Mouse (Mus musculus) left cerebral cortex, postnatal 25 days (tissue): Measurements from ENCODE around the gene Sult2b1. TPM values are rescaled to one million over a fixed set of nuclear protein-coding genes. Genes with fewer than 3 reads are reported as not detected.

Experiments
- DNase-seq, 2 experiments: peaks; one replicate each; pipeline ENCODE4 v3.0.0; 2022; ENCODE audit warnings: low spot score in 2 of 2, mixed read lengths in 1 of 2
- intact Hi-C: fragments of 180-260 bp; cut with DNase I; formaldehyde crosslinking; loops from one replicate; pipeline ENCODE4 v1.15.1; 2025
- total RNA-seq, 2 experiments: library from RNA; stranded (reverse); gene quantifications; 2 replicates each; pipeline ENCODE4 v1.2.3; 2021

Gene Sult2b1
- total RNA-seq, 2 experiments from 2014 or later = 8.6 to 12.4 TPM

- intact Hi-C loops = loop anchor here (1.0 to 5.0 kb wide), 4 partner anchors 62 to 270 kb away; partner anchors contain the start of gene Kdelr1
- peak; percentile 84 to 91 for DNase-seq
Measured at GRCm38 (mm10) chr7:45739162-45739763, 45.2 kb downstream of the Sult2b1 start.

DNA sequence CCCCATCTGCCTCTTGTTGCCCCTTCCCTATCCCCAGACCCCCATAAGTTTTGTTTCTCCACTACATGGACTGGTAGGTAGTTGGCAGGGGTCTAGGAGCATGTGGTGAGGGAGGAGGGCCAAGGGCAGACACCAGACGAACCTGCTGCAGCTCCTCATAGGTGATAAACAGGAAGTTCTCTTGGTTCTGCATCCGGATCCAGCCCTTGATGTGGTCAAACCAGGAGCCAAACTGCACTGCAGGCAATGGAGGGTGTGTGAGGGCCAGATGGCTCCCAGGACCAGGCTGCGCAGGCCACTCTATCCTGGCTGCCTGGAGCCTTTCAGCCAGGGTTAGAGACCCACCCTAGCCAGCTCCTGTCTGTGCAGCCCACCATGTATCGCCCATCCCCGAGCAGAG is 51.0 kb downstream of the Sult2b1 start:
- DNase-seq = no peak
- intact Hi-C loops = no loop called here

GRCm38 (mm10) chr7:45730727-45731431 is 53.6 kb downstream of the Sult2b1 start:
- intact Hi-C loops = no loop called here
- no peak for DNase-seq

DNA sequence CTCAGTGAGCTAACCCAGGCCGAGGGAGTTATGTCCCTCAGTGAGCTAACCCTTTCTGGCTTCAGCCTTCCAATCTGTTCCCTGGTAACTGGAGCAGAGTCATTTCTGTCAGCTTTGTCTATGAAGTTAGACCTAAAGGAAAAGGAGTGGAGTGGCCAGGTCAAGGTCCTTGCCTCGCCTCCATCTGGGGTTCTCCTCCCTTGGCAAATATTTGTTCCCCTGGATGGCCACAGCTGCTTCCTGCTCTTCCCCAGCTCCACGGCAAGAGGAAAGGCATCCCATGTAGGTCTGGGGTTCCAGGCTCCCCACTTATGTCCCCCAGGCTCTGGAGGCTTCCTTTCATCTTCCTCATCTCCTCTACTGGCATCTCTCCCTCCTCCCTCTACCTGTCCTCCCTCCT is 56.8 kb downstream of the Sult2b1 start:
- DNase-seq = no peak
- intact Hi-C loops = no loop called here

DNA sequence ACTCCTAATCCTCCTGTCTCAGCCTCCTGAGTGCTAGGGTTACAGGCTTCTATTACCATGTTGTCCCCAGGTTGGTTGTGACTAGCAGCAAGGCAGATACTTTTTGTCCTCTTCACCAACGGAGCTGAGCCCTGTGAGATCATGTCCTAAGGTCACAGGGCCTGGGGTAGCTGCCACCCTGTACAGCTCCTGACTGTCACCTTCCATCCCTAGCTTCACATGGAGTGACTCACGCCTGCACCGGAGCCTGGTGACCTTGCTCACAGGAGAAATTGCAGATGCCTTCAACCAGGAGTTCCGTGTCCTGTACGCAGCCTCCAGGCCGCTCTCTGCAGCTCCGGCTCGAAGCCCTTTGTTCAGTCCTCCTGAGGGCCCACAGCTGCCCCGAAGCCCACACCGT is 58.0 kb downstream of the Sult2b1 start:
- no peak for DNase-seq
- intact Hi-C loops = no loop called here

- DNase-seq = no peak
- intact Hi-C loops = no loop called here
Measured at GRCm38 (mm10) chr7:45725713-45726112, 58.8 kb downstream of the Sult2b1 start, which contains the start of gene Spaca4. TSS of gene Spaca4 (minus strand) at chr7:45725813.

DNA sequence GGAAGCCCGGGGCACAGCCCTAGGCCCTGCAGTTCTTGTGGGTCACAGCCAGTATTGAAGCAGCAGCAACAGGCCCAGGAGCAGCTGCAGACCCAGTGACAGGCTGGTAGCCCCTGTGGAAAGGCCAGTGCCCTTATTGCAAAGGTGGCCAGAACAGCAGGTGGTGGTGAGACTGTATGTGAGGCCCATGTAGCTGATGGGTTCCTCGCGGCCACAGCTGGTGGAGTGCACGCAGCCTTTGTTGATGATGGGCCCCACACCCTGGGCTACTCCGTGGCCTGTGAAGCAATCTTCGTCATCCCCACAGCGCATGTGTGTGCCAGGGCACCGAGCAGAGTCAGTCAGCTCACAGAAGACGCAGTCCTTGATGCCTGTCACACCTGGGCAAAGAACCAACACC is 59.3 kb downstream of the Sult2b1 start:
- no peak for DNase-seq
- intact Hi-C loops = no loop called here

DNA sequence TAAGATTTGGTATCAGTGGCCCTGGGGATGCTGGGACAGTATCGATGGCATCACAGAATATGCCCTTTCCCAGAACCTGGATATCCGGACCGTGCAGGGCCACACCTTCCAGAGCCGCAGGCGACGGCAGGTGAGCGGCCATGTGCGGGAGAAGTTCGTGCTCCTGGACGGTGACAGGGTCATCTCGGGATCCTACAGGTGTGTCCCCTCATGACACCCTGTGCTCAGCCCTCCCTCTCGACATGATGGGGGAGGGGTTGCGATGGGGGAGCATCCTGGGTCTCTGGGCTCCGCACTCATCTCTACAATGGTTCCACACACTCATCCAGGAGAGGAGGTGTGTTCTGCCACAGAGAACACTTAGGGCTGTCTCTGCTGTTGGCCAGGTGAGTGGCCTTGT is 60.7 kb downstream of the Sult2b1 start:
- no peak for DNase-seq
- intact Hi-C loops = no loop called here

- intact Hi-C loops = no loop called here
- DNase-seq = no peak
Measured at GRCm38 (mm10) chr7:45723301-45723700, 61.2 kb downstream of the Sult2b1 start.

DNA sequence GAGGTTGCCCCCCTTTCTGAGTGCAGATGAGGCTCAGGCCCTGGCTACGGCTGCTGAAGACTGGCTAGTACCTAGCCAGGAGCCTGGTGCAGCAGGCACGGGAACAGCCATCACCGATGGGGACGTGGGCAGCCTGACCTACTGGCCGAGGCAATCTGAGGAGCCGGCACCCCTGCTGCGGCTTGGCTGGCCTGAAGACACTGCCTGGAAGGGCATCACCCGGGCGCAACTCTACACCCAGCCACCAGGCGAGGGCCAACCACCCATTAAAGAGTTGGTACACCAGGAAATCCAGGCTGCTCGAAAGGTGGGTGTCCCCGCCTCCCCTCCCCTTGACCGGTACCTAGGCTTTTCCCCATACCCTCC is 62.1 kb downstream of the Sult2b1 start:
- intact Hi-C loops = no loop called here
- DNase-seq = no peak

DNA sequence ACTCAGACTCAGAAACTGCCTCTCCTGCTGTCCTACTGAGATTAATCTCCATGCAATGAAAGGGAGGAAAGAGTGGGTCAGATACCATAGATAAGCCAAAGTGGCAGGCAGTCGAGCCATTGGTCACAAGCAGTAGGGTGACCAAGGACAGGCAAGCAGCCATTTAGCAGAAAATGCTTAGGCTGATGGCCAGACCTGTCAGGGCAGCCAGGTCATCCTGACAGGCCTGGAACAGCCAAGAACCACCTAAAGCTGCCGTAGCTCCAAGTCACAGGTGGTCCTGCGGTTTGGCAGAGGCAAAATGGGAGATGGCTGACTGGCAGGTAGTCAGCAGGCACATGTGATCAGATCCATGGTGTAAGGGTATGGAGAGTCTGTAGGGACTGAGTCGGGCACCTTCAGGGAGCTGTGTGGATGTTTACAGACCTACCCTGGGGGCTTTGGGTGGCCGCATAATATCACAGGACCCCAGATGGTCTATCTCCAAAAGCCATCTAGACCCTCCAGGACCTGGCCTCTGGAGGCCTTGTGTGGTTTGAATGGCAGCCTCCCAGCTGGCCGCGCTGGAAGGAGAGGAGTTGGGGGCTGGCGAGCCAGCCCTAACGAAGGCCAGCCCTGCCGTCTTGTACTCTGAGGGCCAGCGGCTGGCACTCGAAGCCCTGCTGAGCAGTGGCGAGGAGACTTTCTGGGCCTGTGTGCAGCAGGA is 62.7 kb downstream of the Sult2b1 start:
- no peak for DNase-seq
- intact Hi-C loops = no loop called here

DNA sequence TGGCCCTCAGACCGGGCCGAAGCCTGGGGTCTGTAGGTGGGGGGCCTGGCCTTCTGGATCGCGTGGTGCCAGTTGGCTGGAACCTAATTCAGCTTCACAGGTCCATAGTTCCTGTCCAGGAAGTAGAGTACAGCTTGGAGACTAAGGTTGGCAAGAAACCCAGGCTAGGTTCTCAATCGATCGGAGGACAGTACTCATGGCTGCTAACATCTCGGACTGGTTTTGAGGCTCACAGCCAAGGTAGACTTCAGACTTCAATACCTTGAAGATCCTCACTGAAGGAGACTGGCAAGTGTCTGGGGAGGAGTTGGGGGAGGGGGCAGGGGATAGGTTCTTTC is 63.3 kb downstream of the Sult2b1 start:
- no peak for DNase-seq
- intact Hi-C loops = no loop called here

- intact Hi-C loops = no loop called here
- no peak for DNase-seq
Measured at GRCm38 (mm10) chr7:45720413-45721233, 63.8 kb downstream of the Sult2b1 start, which contains the start of gene Fam83e. TSS of gene Fam83e (plus strand) at chr7:45721212.

DNA sequence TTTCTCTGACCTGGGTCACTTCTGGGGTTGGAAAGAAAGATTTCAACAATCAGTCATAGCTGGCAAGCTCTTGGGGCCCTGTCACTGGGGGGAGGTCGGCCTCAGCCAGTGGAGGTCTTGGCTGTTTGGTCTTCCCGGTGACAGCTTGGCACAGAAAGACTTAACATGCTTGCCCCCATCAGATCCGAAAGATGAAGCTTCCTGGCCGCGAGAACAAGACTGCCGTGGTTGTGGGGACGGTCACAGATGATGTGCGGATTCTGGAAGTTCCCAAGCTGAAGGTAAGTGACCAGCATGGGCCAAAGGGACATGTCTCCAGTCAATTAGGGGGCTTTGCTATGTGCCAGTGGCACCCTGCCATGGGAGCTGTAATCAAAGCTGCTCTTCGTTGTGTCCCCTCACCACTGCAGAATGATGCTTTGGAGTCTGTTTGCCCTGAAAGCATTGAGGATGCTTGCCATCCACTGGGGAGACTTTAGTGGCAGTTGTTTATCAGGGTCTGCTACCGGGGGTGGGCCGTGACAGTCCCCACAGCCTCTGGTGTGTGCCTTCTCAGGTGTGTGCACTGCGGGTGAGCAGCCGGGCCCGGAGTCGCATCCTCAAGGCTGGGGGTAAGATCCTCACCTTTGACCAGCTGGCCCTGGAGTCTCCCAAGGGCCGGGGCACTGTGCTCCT is 64.6 kb downstream of the Sult2b1 start:
- intact Hi-C loops = loop anchor here (5.0 kb wide), 1 partner anchor 82 kb away; no protein-coding TSS in a partner anchor

DNA sequence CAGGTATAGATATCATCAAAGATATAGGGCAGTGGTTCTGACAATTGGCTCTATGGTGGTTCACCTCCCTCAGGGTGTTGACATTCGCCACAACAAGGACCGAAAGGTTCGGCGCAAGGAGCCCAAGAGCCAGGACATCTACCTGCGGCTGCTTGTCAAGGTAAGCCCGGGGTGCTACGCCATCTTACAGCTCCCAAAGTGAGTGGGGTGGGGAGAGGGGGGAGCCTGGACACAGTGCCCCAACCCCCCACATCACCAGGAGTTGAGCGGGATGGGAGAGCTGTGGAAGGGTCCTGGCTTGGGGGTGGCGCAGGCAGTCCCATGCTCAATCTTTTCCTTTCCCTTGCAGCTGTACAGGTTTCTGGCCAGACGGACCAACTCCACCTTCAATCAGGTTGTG is 65.3 kb downstream of the Sult2b1 start:
- intact Hi-C loops = loop anchor here (5.0 kb wide), 1 partner anchor 83 kb away; no protein-coding TSS in a partner anchor
- DNase-seq = no peak

More for the DNA sequence above, 64.6 kb downstream of the Sult2b1 start:
- no peak for DNase-seq

- no peak for DNase-seq
- intact Hi-C loops = loop anchor here (5.0 kb wide), 1 partner anchor 84 kb away; no protein-coding TSS in a partner anchor
Measured at GRCm38 (mm10) chr7:45718331-45718730, 66.1 kb downstream of the Sult2b1 start.

DNA sequence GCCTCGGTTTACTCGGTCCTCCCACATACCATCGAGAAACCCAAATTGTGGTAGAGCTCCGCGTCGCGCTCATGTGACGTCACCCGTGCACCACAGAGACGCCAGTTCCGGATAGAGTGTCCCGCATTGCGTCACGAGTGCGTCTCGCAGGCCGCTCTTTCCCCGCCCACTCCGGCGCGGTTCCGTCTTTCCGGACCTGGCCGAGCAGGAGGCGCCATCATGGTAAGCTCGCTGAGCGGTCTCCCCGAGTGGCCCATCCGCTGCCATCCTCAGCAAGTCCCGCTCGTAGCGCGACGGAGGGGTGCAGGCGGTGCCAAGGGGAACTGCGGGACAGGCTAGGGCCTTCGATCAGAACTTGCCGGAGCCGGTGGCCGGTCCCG is 66.6 kb downstream of the Sult2b1 start, which contains the start of gene Sphk2:
Gene Sphk2 (minus strand): TSS at position 85 of the 380 bp plus-strand sequence.
- peak; percentile 99 for DNase-seq
- intact Hi-C loops = loop anchor here (5.0 kb wide), 1 partner anchor 84 kb away; no protein-coding TSS in a partner anchor

- DNase-seq = no peak
- intact Hi-C loops = loop anchor here (5.0 kb wide), 1 partner anchor 85 kb away; no protein-coding TSS in a partner anchor
Measured at GRCm38 (mm10) chr7:45716952-45717917, 67.2 kb downstream of the Sult2b1 start.
